Comparison of ENCODE assay signal across 12 mouse cellular contexts in genomic region chr13:114992260-114993014, GRCm38 (mm10).
DNase-seq lines count a peak whose midpoint lies in the region; ATAC-seq lines count a peak whose summit lies in the region.
"Had no signal": no experiment of that assay in that cellular context is flagged by ENCODE, and none has a peak within 500 bp of the region (broad histone marks: within the 10 kb centered on the region; RNA-seq: fewer than 3 reads in every experiment).

No protein-coding gene starts in this region.

- no peak overlapping the region for H3K27ac ChIP-seq in midbrain, embryonic 11.5 days (ENCODE audit: low read depth, low read length)
- no peak overlapping the region for H3K27ac ChIP-seq in midbrain, embryonic 10.5 days (replicated peaks)
- peak overlapping the region; percentile 76 for H3K27ac ChIP-seq in forebrain, embryonic 12.5 days
- peak overlapping the region; percentile 34; the same call in 1 of the 2 replicates for H3K27ac ChIP-seq in limb, embryonic 10.5 days
- peak overlapping the region; percentile 45; the same call in 1 of the 2 replicates for H3K27ac ChIP-seq in neural tube, embryonic 15.5 days (replicated peaks)
- H3K27ac ChIP-seq: lung, embryonic 15.5 days had no signal

- 55% methylated on average over 14 of the region's 14 CpGs for WGBS in midbrain, embryonic 11.5 days
- WGBS in midbrain, embryonic 10.5 days = 54% methylated on average over 14 of the region's 14 CpGs
- 10% methylated on average over 14 of the region's 14 CpGs for WGBS in forebrain, embryonic 12.5 days
- WGBS in limb, embryonic 10.5 days = 44% methylated on average over 14 of the region's 14 CpGs
- 12% methylated on average over 14 of the region's 14 CpGs for WGBS in neural tube, embryonic 15.5 days

- H3K4me3 ChIP-seq in midbrain, embryonic 11.5 days (ENCODE audit: low read depth, low read length) = no peak overlapping the region
- no peak overlapping the region for H3K4me3 ChIP-seq in midbrain, embryonic 10.5 days
- H3K4me3 ChIP-seq in forebrain, embryonic 12.5 days (replicated peaks) = no peak overlapping the region
- H3K4me3 ChIP-seq in limb, embryonic 10.5 days = no peak overlapping the region
- no peak overlapping the region for H3K4me3 ChIP-seq in neural tube, embryonic 15.5 days (replicated peaks)
- H3K4me3 ChIP-seq: lung, embryonic 15.5 days had no signal

- no peak for DNase-seq in midbrain, embryonic 11.5 days (ENCODE audit: low spot score, missing footprints)
- no peak for DNase-seq in midbrain, embryonic 10.5 days (ENCODE audit: low spot score)
- no peak for DNase-seq in limb, embryonic 10.5 days (ENCODE audit: low spot score)
- no peak for DNase-seq in lung, postnatal 14 days
- DNase-seq in cerebellum, postnatal 25 days = no peak
- no peak for DNase-seq in adrenal gland, postnatal 25 days
- DNase-seq: cerebellum, postnatal 36 days; kidney, adult 8-10 months; thymus, adult 18-20 months had no signal

- no peak overlapping the region for H3K4me2 ChIP-seq in midbrain, embryonic 11.5 days
- peak overlapping the region; percentile 25 for H3K4me2 ChIP-seq in forebrain, embryonic 12.5 days
- H3K4me2 ChIP-seq in neural tube, embryonic 15.5 days = peak overlapping the region; percentile 36
- H3K4me2 ChIP-seq: lung, embryonic 15.5 days had no signal

- no peaks in the 10 kb centered on the region for H3K9me3 ChIP-seq in midbrain, embryonic 11.5 days (ENCODE audit: control insufficient read depth, low read length)
- no peaks in the 10 kb centered on the region for H3K9me3 ChIP-seq in midbrain, embryonic 10.5 days (replicated peaks)
- H3K9me3 ChIP-seq in forebrain, embryonic 12.5 days = no peaks in the 10 kb centered on the region
- no peaks in the 10 kb centered on the region for H3K9me3 ChIP-seq in limb, embryonic 10.5 days (replicated peaks)
- H3K9me3 ChIP-seq in neural tube, embryonic 15.5 days (replicated peaks) = no peaks in the 10 kb centered on the region
- H3K9me3 ChIP-seq: lung, embryonic 15.5 days had no signal

- peaks cover 3% of the 10 kb centered on the region; the same call in 1 of the 2 replicates for H3K4me1 ChIP-seq in midbrain, embryonic 11.5 days (ENCODE audit: control insufficient read depth, insufficient read depth, low read length)
- peaks cover 8% of the 10 kb centered on the region; the same call in 1 of the 2 replicates for H3K4me1 ChIP-seq in midbrain, embryonic 10.5 days
- H3K4me1 ChIP-seq in forebrain, embryonic 12.5 days = peaks cover 13% of the 10 kb centered on the region
- peaks cover 14% of the 10 kb centered on the region for H3K4me1 ChIP-seq in limb, embryonic 10.5 days
- H3K4me1 ChIP-seq in neural tube, embryonic 15.5 days = peaks cover 8% of the 10 kb centered on the region
- H3K4me1 ChIP-seq: lung, embryonic 15.5 days had no signal

- peak; percentile 61 for ATAC-seq in midbrain, embryonic 11.5 days (ENCODE audit: low FRiP score)
- peak; percentile 92 for ATAC-seq in forebrain, embryonic 12.5 days (ENCODE audit: low FRiP score)
- ATAC-seq in neural tube, embryonic 15.5 days (ENCODE audit: low FRiP score) = peak; percentile 85

- H3K27me3 ChIP-seq in midbrain, embryonic 11.5 days (ENCODE audit: control insufficient read depth, insufficient read depth, low read length) = no peaks in the 10 kb centered on the region
- H3K27me3 ChIP-seq in midbrain, embryonic 10.5 days (ENCODE audit: low read depth, poor library complexity, severe bottlenecking) = no peaks in the 10 kb centered on the region
- no peaks in the 10 kb centered on the region for H3K27me3 ChIP-seq in forebrain, embryonic 12.5 days
- H3K27me3 ChIP-seq in limb, embryonic 10.5 days (ENCODE audit: low read depth, poor library complexity, severe bottlenecking) = no peaks in the 10 kb centered on the region
- H3K27me3 ChIP-seq in neural tube, embryonic 15.5 days (replicated peaks) = no peaks in the 10 kb centered on the region
- H3K27me3 ChIP-seq: lung, embryonic 15.5 days had no signal

- H3K9ac ChIP-seq in midbrain, embryonic 11.5 days (ENCODE audit: low read length) = no peak overlapping the region
- no peak overlapping the region for H3K9ac ChIP-seq in forebrain, embryonic 12.5 days
- no peak overlapping the region for H3K9ac ChIP-seq in neural tube, embryonic 15.5 days (replicated peaks)
- H3K9ac ChIP-seq: lung, embryonic 15.5 days had no signal

- no peaks in the 10 kb centered on the region for H3K36me3 ChIP-seq in midbrain, embryonic 11.5 days (ENCODE audit: control insufficient read depth, insufficient read depth, low read length)
- no peaks in the 10 kb centered on the region for H3K36me3 ChIP-seq in midbrain, embryonic 10.5 days
- no peaks in the 10 kb centered on the region for H3K36me3 ChIP-seq in forebrain, embryonic 12.5 days (replicated peaks)
- no peaks in the 10 kb centered on the region for H3K36me3 ChIP-seq in limb, embryonic 10.5 days
- H3K36me3 ChIP-seq in neural tube, embryonic 15.5 days = no peaks in the 10 kb centered on the region

Comparison
In these comparisons a context has a peak if more than half of its experiments do, and no peak if none do; other contexts are left out.
1. H3K27ac ChIP-seq: peak in forebrain, embryonic 12.5 days (single experiment), limb, embryonic 10.5 days (single experiment) and neural tube, embryonic 15.5 days (single experiment); none in midbrain, embryonic 11.5 days (single experiment) and midbrain, embryonic 10.5 days (single experiment).
2. Peak in every context shown above with its lines, with median percentiles within 50 percentile points of each other: ATAC-seq.